Mouse (Mus musculus) C2C12 (cell line): ENCODE measurements around the gene Hadh. TPM values are rescaled to one million over a fixed set of nuclear protein-coding genes. Genes with fewer than 3 reads are reported as not detected.

Experiments used
- H3K27me3 ChIP-seq: one replicate; pipeline ENCODE4 v1.6.1; 2011; ENCODE audit not compliant: control insufficient read depth, insufficient read depth, insufficient read length
- H3K36me3 ChIP-seq: one replicate; pipeline ENCODE4 v1.6.1; 2011; ENCODE audit not compliant: control insufficient read depth, insufficient read depth
- H3K4me3 ChIP-seq: one replicate; pipeline ENCODE4 v1.5.1; 2011; ENCODE audit warnings: mild to moderate bottlenecking, control low read depth; ENCODE audit not compliant: poor library complexity, insufficient read depth, severe bottlenecking
- H3K79me2 ChIP-seq: one replicate; pipeline ENCODE4 v1.6.1; 2011; ENCODE audit not compliant: control insufficient read depth, insufficient read depth
- H3K79me3 ChIP-seq: one replicate; pipeline ENCODE4 v1.6.1; 2011; ENCODE audit warnings: low read depth, control low read depth
- H3ac ChIP-seq: one replicate; pipeline ENCODE3; 2011; ENCODE audit warnings: low read depth; ENCODE audit not compliant: control insufficient read depth, insufficient read length
- CEBPB ChIP-seq: IDR thresholded peaks from one replicate; pipeline ENCODE4 v1.6.1; 2011; ENCODE audit warnings: low read depth, mild to moderate bottlenecking, control low read depth, moderate library complexity
- CTCF ChIP-seq: IDR thresholded peaks from one replicate; pipeline ENCODE4 v1.5.1; 2011; ENCODE audit not compliant: control insufficient read depth, insufficient read depth, insufficient read length
- FOSL1 ChIP-seq: IDR thresholded peaks from one replicate; pipeline ENCODE4 v1.8.0; 2011; ENCODE audit warnings: mild to moderate bottlenecking, low read length; ENCODE audit not compliant: poor library complexity, insufficient read depth, severe bottlenecking
- MAX ChIP-seq: IDR thresholded peaks from one replicate; pipeline ENCODE4 v1.6.1; 2011; ENCODE audit warnings: mild to moderate bottlenecking, control low read depth
- MYOD1 ChIP-seq: IDR thresholded peaks from one replicate; pipeline ENCODE4 v1.6.1; 2011; ENCODE audit warnings: low read depth; ENCODE audit not compliant: control insufficient read depth, insufficient read length
- MYOG ChIP-seq: IDR thresholded peaks from one replicate; pipeline ENCODE4 v1.6.1; 2011; ENCODE audit not compliant: control insufficient read depth, insufficient read length; ENCODE audit errors: extremely low read depth
- USF1 ChIP-seq: IDR thresholded peaks from one replicate; pipeline ENCODE4 v1.6.1; 2011; ENCODE audit warnings: low read depth, mild to moderate bottlenecking, control low read depth, moderate library complexity
- long read RNA-seq, 2 experiments: library from polyadenylated mRNA; unstranded; transcript quantifications; one replicate each; pipeline ENCODE4 v2.0.0; 2019 to 2020
- polyA plus RNA-seq: library from polyadenylated mRNA; unstranded; fragments of >200 nt; fragmentation: generic; extraction: Trizol; gene quantifications from one replicate; pipeline ENCODE4 v1.2.1, GENCODE M21; 2012; ENCODE audit warnings: missing spikeins

The Hadh gene
- 65.3 TPM for polyA plus RNA-seq
- long read RNA-seq, experiment 1, transcript Hadh-201 (8 exons, 1,789 nt) = major isoform, 75 of 89 reads
- long read RNA-seq, experiment 1, partial matches to known transcripts = 11 of 89 reads
- long read RNA-seq, experiment 1, other reads (novel, unspliced or antisense) = 3 of 89 reads
- long read RNA-seq, experiment 2, transcript Hadh-201 (8 exons, 1,789 nt) = major isoform, 307 of 310 reads
- long read RNA-seq, experiment 2, partial matches to known transcripts = 1 of 310 reads
- long read RNA-seq, experiment 2, other reads (novel, unspliced or antisense) = 2 of 310 reads

DNA sequence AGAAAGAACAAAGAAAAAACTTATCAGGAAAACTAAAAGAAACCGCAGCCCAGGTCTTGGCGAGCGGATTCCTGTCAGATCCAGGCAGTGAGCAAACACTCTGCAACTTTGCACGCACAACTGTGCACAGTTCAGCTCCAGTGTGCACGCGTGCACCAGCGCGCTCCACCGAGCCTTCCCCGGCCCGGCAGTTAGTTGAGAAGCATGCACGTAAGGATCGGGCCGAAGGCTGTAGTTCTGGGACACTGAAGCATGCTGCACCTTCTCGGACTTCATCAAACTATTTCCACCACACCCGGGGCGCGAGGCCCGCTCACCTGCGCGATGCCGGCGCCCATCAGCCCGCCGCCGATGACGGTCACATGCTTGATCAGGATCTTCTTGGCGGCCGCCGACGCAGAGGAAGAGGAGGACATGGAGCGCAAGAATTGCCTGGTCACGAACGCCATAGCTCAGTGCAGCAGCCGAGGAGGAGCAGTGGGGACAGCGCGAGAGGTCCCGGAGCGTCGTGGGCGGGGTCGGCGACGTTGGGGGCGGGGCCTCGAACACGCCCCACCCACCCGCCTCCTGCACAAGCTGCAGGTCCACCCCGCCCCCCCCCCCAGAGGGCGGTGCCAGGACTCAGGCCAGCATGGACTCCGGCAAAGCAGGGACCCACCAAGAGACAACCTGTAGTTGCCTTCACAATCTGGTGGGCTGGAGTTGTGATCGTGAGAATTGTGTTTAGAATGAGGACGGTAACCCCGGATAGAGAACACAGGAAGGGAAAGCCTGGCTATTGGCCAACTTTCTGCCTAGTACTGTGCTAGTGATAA is at the start of gene Hadh:
Gene Hadh (minus strand): TSS at position 543 of the 815 bp plus-strand sequence.
- H3K79me3 ChIP-seq = peaks cover 5% of the 10 kb centered on the region
- peaks cover 8% of the 10 kb centered on the region for H3K36me3 ChIP-seq
- H3ac ChIP-seq = peak within 1 kb of the TSS; percentile 63
- TF ChIP-seq CTCF (no peak), USF1 (no peak), FOSL1 (no peak)
- H3K4me3 ChIP-seq = peak within 1 kb of the TSS; percentile 50
- peaks cover 26% of the 10 kb centered on the region for H3K79me2 ChIP-seq
- H3K27me3 ChIP-seq = no peaks in the 10 kb centered on the region

DNA sequence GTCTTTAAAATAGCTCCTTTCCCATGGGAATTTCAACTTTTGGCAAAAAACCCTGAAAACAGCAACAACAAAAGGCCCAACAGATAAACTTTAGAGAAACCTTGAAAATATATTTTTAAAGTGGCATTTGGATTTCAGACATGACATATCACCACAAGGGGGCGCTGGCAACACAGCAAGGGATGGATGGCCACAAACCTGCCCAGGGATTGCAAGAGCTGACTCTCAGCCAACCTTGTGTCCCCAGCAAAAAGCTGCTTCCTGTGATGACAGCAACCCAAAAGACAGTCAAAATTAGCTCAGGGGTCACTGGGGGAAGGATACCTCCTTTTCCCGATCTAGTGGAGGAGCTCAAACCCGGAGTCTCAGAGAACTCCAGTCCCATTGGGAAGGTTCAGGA is 48.3 kb upstream of the Hadh start:
- TF ChIP-seq MAX = no peak
- TF ChIP-seq CTCF = peak; percentile 64
- Histone ChIP-seq H3K4me3 (no peak overlapping the region), H3K79me2 (no peaks in the 10 kb centered on the region), H3K79me3 (no peaks in the 10 kb centered on the region), H3K27me3 (no peaks in the 10 kb centered on the region), H3K36me3 (no peaks in the 10 kb centered on the region), H3ac (no peak overlapping the region)

DNA sequence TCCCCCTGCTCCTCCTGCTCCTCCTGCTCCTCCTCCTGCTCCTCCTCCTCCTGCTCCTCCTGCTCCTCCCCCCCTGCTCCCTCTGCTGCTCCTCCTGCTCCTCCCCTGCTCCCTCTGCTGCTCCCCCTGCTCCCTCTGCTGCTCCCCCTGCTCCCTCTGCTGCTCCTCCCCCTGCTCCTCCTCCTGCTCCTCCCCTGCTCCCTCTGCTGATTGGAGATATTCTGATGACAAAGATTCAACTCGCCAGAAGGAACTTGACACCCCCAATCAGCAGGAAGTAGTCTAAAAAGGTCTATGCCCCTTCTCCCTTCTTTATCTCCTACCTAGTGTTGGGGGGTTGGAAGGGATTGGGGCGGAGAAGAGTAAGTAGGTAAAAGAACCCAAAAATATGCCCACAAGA is 46.3 kb upstream of the Hadh start:
- Histone ChIP-seq H3K79me2 (no peaks in the 10 kb centered on the region), H3ac (no peak overlapping the region), H3K27me3 (no peaks in the 10 kb centered on the region), H3K36me3 (no peaks in the 10 kb centered on the region), H3K79me3 (no peaks in the 10 kb centered on the region), H3K4me3 (no peak overlapping the region)
- TF ChIP-seq MYOG (no peak), MYOD1 (no peak), CEBPB (no peak)

- no peaks in the 10 kb centered on the region for H3K79me2 ChIP-seq
- no peaks in the 10 kb centered on the region for H3K27me3 ChIP-seq
- H3K36me3 ChIP-seq = no peaks in the 10 kb centered on the region
- no peak overlapping the region for H3ac ChIP-seq
- no peak for TF ChIP-seq MYOG
- no peak for TF ChIP-seq MAX
- TF ChIP-seq MYOD1 = no peak
- TF ChIP-seq CEBPB = no peak
- TF ChIP-seq USF1 = no peak
- no peak for TF ChIP-seq FOSL1
- no peak for TF ChIP-seq CTCF
- no peak overlapping the region for H3K4me3 ChIP-seq
- no peaks in the 10 kb centered on the region for H3K79me3 ChIP-seq
Observed at GRCm38 (mm10) chr3:131317126-131317525, 45.2 kb upstream of the Hadh start.

DNA sequence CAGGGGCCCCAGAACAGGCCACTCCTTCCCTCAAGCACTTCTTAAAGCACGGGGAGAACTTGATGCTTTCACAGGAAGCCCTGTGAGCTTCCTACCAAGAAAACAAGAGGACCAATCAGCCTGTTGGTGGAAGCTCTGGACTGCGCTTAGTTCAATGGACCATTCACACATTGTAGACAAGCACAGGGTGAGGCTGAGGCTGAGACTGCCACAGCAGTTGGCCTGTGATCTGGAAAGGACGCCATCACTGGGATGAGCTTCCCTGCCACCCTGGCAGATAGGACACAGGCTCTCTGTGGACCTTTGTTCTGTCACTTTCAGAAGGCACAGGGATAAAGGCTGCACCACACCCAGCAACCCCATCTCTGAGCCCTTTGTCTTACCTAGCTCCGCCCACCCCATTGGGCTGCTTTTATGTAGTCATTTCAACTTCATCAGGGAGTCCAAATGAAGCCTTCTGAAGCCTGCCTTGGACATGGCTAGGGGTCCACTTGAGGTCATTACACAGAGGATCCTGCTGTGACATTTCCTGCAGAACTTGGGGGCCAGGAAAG is 44.1 kb upstream of the Hadh start:
- no peak overlapping the region for H3K4me3 ChIP-seq
- no peak overlapping the region for H3ac ChIP-seq
- no peaks in the 10 kb centered on the region for H3K79me3 ChIP-seq
- no peaks in the 10 kb centered on the region for H3K36me3 ChIP-seq
- no peaks in the 10 kb centered on the region for H3K27me3 ChIP-seq
- no peak for TF ChIP-seq USF1
- no peak for TF ChIP-seq MYOD1
- no peak for TF ChIP-seq CTCF
- no peak for TF ChIP-seq MAX
- no peak for TF ChIP-seq FOSL1
- TF ChIP-seq CEBPB = no peak
- TF ChIP-seq MYOG = no peak
- H3K79me2 ChIP-seq = no peaks in the 10 kb centered on the region

GRCm38 (mm10) chr3:131312340-131312739 is 40.4 kb upstream of the Hadh start:
- TF ChIP-seq MYOG = no peak
- no peak for TF ChIP-seq MYOD1
- TF ChIP-seq MAX = no peak
- TF ChIP-seq USF1 = no peak
- TF ChIP-seq FOSL1 = no peak
- TF ChIP-seq CEBPB = no peak
- no peak for TF ChIP-seq CTCF
- Histone ChIP-seq H3K79me3 (no peaks in the 10 kb centered on the region), H3K79me2 (no peaks in the 10 kb centered on the region), H3K36me3 (no peaks in the 10 kb centered on the region), H3K27me3 (no peaks in the 10 kb centered on the region), H3K4me3 (no peak overlapping the region), H3ac (no peak overlapping the region)
